Mouse (Mus musculus) ES-CJ7 (cell line): ENCODE results near the gene Ccni.

Source experiments
- DNase-seq: peaks from one replicate; pipeline ENCODE4 v3.0.0; 2011; ENCODE audit warnings: low read depth, low spot score

Gene Ccni

GRCm38 (mm10) chr5:93206109-93207005 is at the start of gene Ccni, which contains the start of gene 2010109A12Rik:
Ccni (minus strand) TSS chr5:93206495.
2010109A12Rik (plus strand) TSS chr5:93206518.
- peak; percentile 98 for DNase-seq

- no peak for DNase-seq
Observed at GRCm38 (mm10) chr5:93255759-93256265, 49.5 kb upstream of the Ccni start.

GRCm38 (mm10) chr5:93251001-93251760 is 44.9 kb upstream of the Ccni start:
- DNase-seq, result no peak

GRCm38 (mm10) chr5:93249940-93250578 is 43.8 kb upstream of the Ccni start:
- DNase-seq, result no peak

- no peak for DNase-seq
Observed at GRCm38 (mm10) chr5:93245280-93245679, 39.0 kb upstream of the Ccni start.

GRCm38 (mm10) chr5:93239590-93240544 is 33.6 kb upstream of the Ccni start:
- DNase-seq, result no peak

GRCm38 (mm10) chr5:93236541-93236940 is 30.2 kb upstream of the Ccni start:
- no peak for DNase-seq

- no peak for DNase-seq
Observed at GRCm38 (mm10) chr5:93235888-93236287, 29.6 kb upstream of the Ccni start.

GRCm38 (mm10) chr5:93234605-93235004 is 28.3 kb upstream of the Ccni start:
- no peak for DNase-seq

- no peak for DNase-seq
Observed at GRCm38 (mm10) chr5:93234130-93234529, 27.8 kb upstream of the Ccni start.

GRCm38 (mm10) chr5:93232838-93233237 is 26.5 kb upstream of the Ccni start:
- DNase-seq, result no peak

GRCm38 (mm10) chr5:93231721-93232120 is 25.4 kb upstream of the Ccni start:
- DNase-seq, result no peak

- no peak for DNase-seq
Observed at GRCm38 (mm10) chr5:93229527-93229926, 23.2 kb upstream of the Ccni start.

- DNase-seq, result no peak
Observed at GRCm38 (mm10) chr5:93227157-93227556, 20.9 kb upstream of the Ccni start.

GRCm38 (mm10) chr5:93224549-93224948 is 18.3 kb upstream of the Ccni start:
- no peak for DNase-seq

- DNase-seq, result no peak
Observed at GRCm38 (mm10) chr5:93221661-93222060, 15.4 kb upstream of the Ccni start.

GRCm38 (mm10) chr5:93218375-93218774 is 12.1 kb upstream of the Ccni start:
- no peak for DNase-seq

- DNase-seq, result no peak
Observed at GRCm38 (mm10) chr5:93207555-93207954, 1.3 kb upstream of the Ccni start.

- peak; percentile 9 for DNase-seq
Observed at GRCm38 (mm10) chr5:93207006-93207348, 682 bp upstream of the Ccni start.

- peak; percentile 21 for DNase-seq
Observed at GRCm38 (mm10) chr5:93205371-93206108, 755 bp downstream of the Ccni start.
